Mouse (Mus musculus) erythroblast, embryonic 14.5 days (primary cell): ENCODE results near the gene Kat7.

Experiments
- GATA1 ChIP-seq: IDR thresholded peaks from 2 replicates; pipeline ENCODE4 v1.6.1; 2012; ENCODE audit warnings: low read length, inconsistent platforms, mixed read lengths
- TAL1 ChIP-seq: IDR thresholded peaks from 3 replicates; pipeline ENCODE4 v1.6.1; 2012; ENCODE audit warnings: low read length, inconsistent platforms, mixed read lengths

GRCm38 (mm10) chr11:95326243-95326642 is 16.2 kb upstream of the Kat7 start:
- TF ChIP-seq TAL1 (no peak), GATA1 (no peak)
